Mouse (Mus musculus) left cerebral cortex, postnatal 14 days (tissue): Measurements from ENCODE around the gene Zfp775. TPM values are rescaled to one million over a fixed set of nuclear protein-coding genes. Genes with fewer than 3 reads are reported as not detected.
A peak's percentile ranks its signal among the peaks of the same experiment; 100 is the strongest.

Experiments
- DNase-seq, 2 experiments: peaks; one replicate each; pipeline ENCODE4 v3.0.0; 2021 to 2022; ENCODE audit warnings: low spot score in 2 of 2, mixed read lengths in 1 of 2
- intact Hi-C: fragments of 180-260 bp; cut with DNase I; formaldehyde crosslinking; loops from one replicate; pipeline ENCODE4 v1.15.1; 2025
- long read RNA-seq, 2 experiments: library from polyadenylated mRNA; stranded (forward); transcript quantifications; one replicate each; pipeline ENCODE4 v2.0.0; 2021
- total RNA-seq, 2 experiments: library from RNA; stranded (reverse); gene quantifications; 2 replicates each; pipeline ENCODE4 v1.2.3; 2021

The Zfp775 gene
- total RNA-seq = 1 to 10 TPM; 6.0 to 7.4 TPM
- long read RNA-seq, experiment 1, full-length matches to known transcripts = 10 of 10 reads
- long read RNA-seq, experiment 1, partial matches to known transcripts = 0 of 10 reads
- long read RNA-seq, experiment 1, other reads (novel, unspliced or antisense) = 0 of 10 reads
- long read RNA-seq, experiment 2, full-length matches to known transcripts = 7 of 7 reads
- long read RNA-seq, experiment 2, partial matches to known transcripts = 0 of 7 reads
- long read RNA-seq, experiment 2, other reads (novel, unspliced or antisense) = 0 of 7 reads

GRCm38 (mm10) chr6:48601271-48602079, at the start of gene Zfp775:
Zfp775 (plus strand) TSS chr6:48602063.
- peak; percentile 97 for DNase-seq
- intact Hi-C loops = no loop called here

- intact Hi-C loops = no loop called here
Measured at GRCm38 (mm10) chr6:48552918-48553317, 48.9 kb upstream of the Zfp775 start.

GRCm38 (mm10) chr6:48553819-48554218, 48.0 kb upstream of the Zfp775 start:
- DNase-seq = no peak
- intact Hi-C loops = no loop called here

More at GRCm38 (mm10) chr6:48552918-48553317, 48.9 kb upstream of the Zfp775 start:
- DNase-seq = no peak

- DNase-seq = peak; percentile 97 to 99
Measured at GRCm38 (mm10) chr6:48554280-48555103, 47.4 kb upstream of the Zfp775 start, which contains the start of gene Lrrc61. Lrrc61 (plus strand) TSS chr6:48554796.

GRCm38 (mm10) chr6:48555104-48555890, 46.6 kb upstream of the Zfp775 start:
- intact Hi-C loops = no loop called here

More at GRCm38 (mm10) chr6:48554280-48555103, 47.4 kb upstream of the Zfp775 start, which contains the start of gene Lrrc61:
- intact Hi-C loops = no loop called here

GRCm38 (mm10) chr6:48555956-48556355, 45.9 kb upstream of the Zfp775 start:
- intact Hi-C loops = no loop called here
- DNase-seq = no peak

More at GRCm38 (mm10) chr6:48555104-48555890, 46.6 kb upstream of the Zfp775 start:
- peak; percentile 72 to 81 for DNase-seq

GRCm38 (mm10) chr6:48565693-48566310, 36.1 kb upstream of the Zfp775 start:
- intact Hi-C loops = no loop called here
- no peak for DNase-seq

- no peak for DNase-seq
- intact Hi-C loops = no loop called here
Measured at GRCm38 (mm10) chr6:48566312-48566711, 35.6 kb upstream of the Zfp775 start.

- intact Hi-C loops = no loop called here
- no peak for DNase-seq
Measured at GRCm38 (mm10) chr6:48568036-48568984, 33.6 kb upstream of the Zfp775 start.

GRCm38 (mm10) chr6:48569065-48569807, 32.6 kb upstream of the Zfp775 start:
- DNase-seq = no peak
- intact Hi-C loops = no loop called here

GRCm38 (mm10) chr6:48572014-48572413, 29.8 kb upstream of the Zfp775 start:
- DNase-seq = no peak
- intact Hi-C loops = no loop called here

- intact Hi-C loops = no loop called here
- no peak for DNase-seq
Measured at GRCm38 (mm10) chr6:48572572-48573061, 29.2 kb upstream of the Zfp775 start, which contains the start of gene Rarres2. Rarres2 (minus strand) TSS chr6:48572789.

- intact Hi-C loops = no loop called here
- DNase-seq = no peak
Measured at GRCm38 (mm10) chr6:48573280-48573679, 28.6 kb upstream of the Zfp775 start.

GRCm38 (mm10) chr6:48573981-48574380, 27.9 kb upstream of the Zfp775 start:
- no peak for DNase-seq
- intact Hi-C loops = no loop called here

GRCm38 (mm10) chr6:48578736-48579135, 23.1 kb upstream of the Zfp775 start:
- DNase-seq = no peak
- intact Hi-C loops = no loop called here

GRCm38 (mm10) chr6:48579215-48579648, 22.6 kb upstream of the Zfp775 start:
- DNase-seq = no peak
- intact Hi-C loops = no loop called here
